Mouse (Mus musculus): Measurements from ENCODE around the gene Gcnt3.

GRCm38 (mm10) chr9:70067497-70067896, 29.6 kb upstream of the Gcnt3 start:
- TF ChIP-seq CTCF (IDR thresholded peaks at IDR 0.05; ENCODE audit: low read depth) (no peak), EP300 (IDR thresholded peaks at IDR 0.05; ENCODE audit: low read depth) (no peak)

Measured in liver, embryonic 14.5 days (tissue).